Mouse (Mus musculus): ENCODE measurements at regions not wholly inside any gene's neighbourhood (a gene's known extent, or its start where the extent isn't known, plus 50 kb on each side); places are given as distances from the start of the nearest gene placed in this dataset.
"Not testable (repeated sequence)": the region's sequence is repeated elsewhere in the genome, so short reads cannot be mapped to it uniquely, and the experiment has no call there.

- DNase-seq (ENCODE audit: low spot score in 2 of 2): peak in 1 of 2 experiments; percentile 11
These were observed 800.7 kb downstream of the Ttll7 start for GRCm38 (mm10) chr3:147652849-147653248.

- not testable (repeated sequence) for DNase-seq (ENCODE audit: low spot score in 2 of 2)
These were observed 783.3 kb downstream of the Ttll7 start for GRCm38 (mm10) chr3:147635486-147635885.

GRCm38 (mm10) chr3:147631151-147631550 is 779.0 kb downstream of the Ttll7 start:
- DNase-seq (ENCODE audit: low spot score in 2 of 2): no peak

DNA sequence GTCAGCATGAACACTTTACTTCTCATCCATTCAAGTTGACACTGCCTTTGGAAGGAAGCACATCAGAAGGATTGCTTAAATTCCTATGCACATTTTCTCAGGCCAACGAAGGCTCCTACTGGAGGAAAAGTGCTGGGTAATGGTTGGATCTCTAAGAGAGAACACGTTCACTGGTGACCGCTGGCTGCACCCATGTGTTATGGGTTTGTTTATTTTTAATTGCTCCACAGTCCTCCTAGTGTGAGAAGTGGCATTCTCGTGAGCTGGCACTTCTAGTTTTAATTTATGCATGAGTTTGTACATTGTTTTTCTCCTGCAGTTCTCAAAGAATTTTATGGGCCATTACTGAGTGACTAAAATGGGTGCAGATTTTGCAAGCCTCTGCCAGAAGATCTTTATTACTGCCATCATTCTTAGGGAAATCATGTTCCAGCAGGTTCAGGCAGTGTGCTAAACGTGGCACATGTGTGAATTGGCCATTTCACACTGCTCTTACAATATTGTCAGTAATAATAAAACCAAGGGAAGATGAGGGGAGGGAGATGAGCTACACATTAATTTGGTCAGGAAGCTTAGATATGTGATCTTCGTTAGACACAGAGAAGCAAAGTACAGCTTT is 731.6 kb downstream of the Ttll7 start:
- DNase-seq (ENCODE audit: low spot score in 2 of 2): no peak

- no peak for DNase-seq (ENCODE audit: low spot score in 2 of 2)
These were observed 719.7 kb downstream of the Ttll7 start for GRCm38 (mm10) chr3:147571850-147572249.

DNA sequence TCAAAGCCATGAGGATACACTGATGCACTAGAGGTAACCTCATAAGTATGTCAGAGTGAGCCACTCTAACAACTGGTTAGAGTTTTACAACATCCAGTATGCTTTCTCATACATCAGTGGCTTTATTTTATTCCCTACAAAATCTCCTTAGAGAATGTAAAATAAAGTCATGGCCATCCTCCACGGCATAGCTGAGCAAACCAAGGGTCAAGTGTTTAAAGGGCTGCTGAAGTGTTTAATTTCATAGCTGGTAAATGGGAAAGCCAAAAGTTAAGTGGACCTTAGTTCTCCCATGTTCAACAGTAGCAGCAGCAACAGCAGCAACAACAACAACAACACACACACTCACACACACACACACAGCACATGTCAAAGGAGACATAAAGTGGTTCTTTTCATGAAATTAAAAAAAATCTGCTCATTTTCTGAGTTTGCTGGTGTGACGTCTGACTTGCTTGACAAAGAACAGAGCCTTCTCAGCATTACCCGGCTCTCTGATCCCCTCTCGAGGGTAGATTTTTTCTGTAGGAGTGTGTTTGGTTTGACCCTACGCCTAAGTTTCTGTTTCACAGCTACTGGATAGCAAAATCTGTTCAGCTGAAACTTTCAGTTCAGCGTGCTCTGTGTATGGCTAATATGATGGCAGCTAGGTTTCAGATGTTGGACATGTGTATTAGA is 693.3 kb downstream of the Ttll7 start:
- DNase-seq (ENCODE audit: low spot score in 2 of 2): no peak

DNA sequence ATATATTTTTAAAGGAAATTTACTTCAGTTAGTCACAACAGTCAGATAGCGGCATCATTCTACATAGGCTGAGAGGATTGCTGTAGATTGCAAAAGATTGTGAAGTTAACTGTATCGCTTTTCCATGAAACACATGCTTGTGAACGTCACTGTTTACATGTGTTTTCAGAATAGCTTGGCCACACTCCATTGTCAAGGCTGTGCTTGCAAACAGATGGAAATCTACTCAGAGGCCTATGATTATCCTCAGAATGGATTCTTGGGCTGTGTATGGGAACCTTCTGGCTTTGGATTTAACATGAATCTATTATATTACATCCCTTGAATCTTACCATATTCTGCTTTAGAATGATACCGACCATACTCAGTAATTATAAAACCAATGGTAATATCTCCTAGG is 690.1 kb downstream of the Ttll7 start:
- DNase-seq (ENCODE audit: low spot score in 2 of 2): no peak

DNA sequence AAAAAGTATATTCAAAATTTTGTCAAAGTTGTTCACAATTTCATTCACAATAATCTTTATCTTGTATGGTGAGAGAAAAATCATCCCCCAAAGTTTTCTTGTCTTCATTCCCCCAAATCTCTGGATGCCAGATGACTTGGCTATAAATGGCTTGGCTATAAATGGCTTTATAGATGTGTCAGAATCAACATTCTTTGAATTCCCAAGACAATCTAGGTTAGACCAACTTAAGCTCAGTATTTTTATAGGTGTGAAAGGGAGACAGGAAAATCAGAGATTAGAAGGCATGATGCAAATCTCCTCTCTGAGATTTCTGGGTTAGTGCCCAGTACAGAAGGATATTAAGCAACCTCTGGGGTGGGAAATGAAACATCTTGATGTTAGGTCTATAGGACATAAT is 685.4 kb downstream of the Ttll7 start:
- no peak for DNase-seq (ENCODE audit: low spot score in 2 of 2)

GRCm38 (mm10) chr3:147532196-147532595 is 680.0 kb downstream of the Ttll7 start:
- no peak for DNase-seq (ENCODE audit: low spot score in 2 of 2)

DNA sequence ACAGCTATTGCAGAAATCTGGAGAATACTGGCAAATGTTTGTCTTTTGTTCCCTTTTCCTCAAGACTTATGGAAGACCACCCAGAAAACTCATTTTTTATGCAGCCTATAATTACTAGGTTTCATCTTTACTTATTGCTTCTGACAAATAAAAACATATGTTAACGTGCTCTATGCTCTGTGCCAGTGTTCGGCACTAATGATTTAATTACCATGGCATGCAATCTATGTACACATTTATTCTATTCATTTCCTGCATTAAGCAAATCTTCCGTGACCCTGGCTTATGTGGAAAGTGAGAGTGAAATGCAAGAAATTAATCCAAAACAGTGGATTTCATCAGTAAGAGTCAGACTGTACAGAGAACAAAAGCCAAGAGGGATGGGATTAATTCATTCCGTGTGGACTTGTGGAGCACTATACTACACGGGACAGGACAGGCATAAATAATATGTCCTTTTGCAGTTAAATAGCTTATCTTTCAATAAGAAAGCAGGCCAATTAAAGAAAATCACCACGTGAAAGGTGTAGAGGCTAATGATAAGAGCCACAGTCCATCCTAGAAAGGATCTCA is 679.5 kb downstream of the Ttll7 start:
- DNase-seq (ENCODE audit: low spot score in 2 of 2): no peak
